Mouse (Mus musculus) forebrain, embryonic 16.5 days (tissue): ENCODE measurements around the gene Plcb1. TPM values are rescaled to one million over a fixed set of nuclear protein-coding genes. Genes with fewer than 3 reads are reported as not detected.
A peak's percentile ranks its signal among the peaks of the same experiment; 100 is the strongest.

Source experiments
- ATAC-seq: fragments of 200-750 bp; cut with Nextera tagmentation; 2 replicates; pipeline ENCODE4 v1.8.0; 2017; ENCODE audit warnings: mild to moderate bottlenecking, moderate library complexity
- H3K27ac ChIP-seq: fragments of 300-500 bp; sonication (generic); 2 replicates; pipeline ENCODE4 v1.5.1; 2014; ENCODE audit warnings: low read length, control low read depth
- H3K27me3 ChIP-seq: fragments of 300-500 bp; sonication (generic); replicated peaks from 2 replicates; pipeline ENCODE4 v1.6.1; 2014; ENCODE audit warnings: low read length; ENCODE audit not compliant: control insufficient read depth, insufficient read depth
- H3K36me3 ChIP-seq: fragments of 300-500 bp; sonication (generic); 2 replicates; pipeline ENCODE4 v1.6.1; 2014; ENCODE audit not compliant: control insufficient read depth, insufficient read depth
- H3K4me1 ChIP-seq: fragments of 300-500 bp; sonication (generic); replicated peaks from 2 replicates; pipeline ENCODE4 v1.6.1; 2014; ENCODE audit warnings: low read length; ENCODE audit not compliant: control insufficient read depth, insufficient read depth
- H3K4me2 ChIP-seq: fragments of 300-500 bp; sonication (generic); 2 replicates; pipeline ENCODE4 v1.6.1; 2014; ENCODE audit warnings: mild to moderate bottlenecking, low read length, control low read depth
- H3K4me3 ChIP-seq: fragments of 300-500 bp; sonication (generic); replicated peaks from 2 replicates; pipeline ENCODE4 v1.5.1; 2014; ENCODE audit warnings: mild to moderate bottlenecking, low read length, control low read depth
- H3K9ac ChIP-seq: fragments of 300-500 bp; sonication (generic); replicated peaks from 2 replicates; pipeline ENCODE4 v1.6.1; 2014; ENCODE audit warnings: low read depth, low read length, control low read depth
- H3K9me3 ChIP-seq: fragments of 300-500 bp; sonication (generic); 2 replicates; pipeline ENCODE4 v1.6.1; 2016; ENCODE audit warnings: low read length; ENCODE audit not compliant: control insufficient read depth
- WGBS: fragments of 180-500 bp; shearing (Covaris S2); extraction: QIAGEN DNeasy Blood & Tissue Kit; methylation state at CpG from one replicate; pipeline ENCODE4 v1.1.7; 2014; 5-methylcytosine and 5-hydroxymethylcytosine counted together
- polyA plus RNA-seq: library from polyadenylated mRNA; unstranded; fragments of >200 nt; fragmentation: Nextera tagmentation; extraction: Ambion mirVana; gene quantifications from 2 replicates; pipeline ENCODE4 v1.2.1, GENCODE M21; 2015

The Plcb1 gene
- polyA plus RNA-seq, 1 experiment from 2014 or later = 49.4 TPM

- no peak overlapping the region for H3K4me2 ChIP-seq
- H3K9ac ChIP-seq = no peak overlapping the region
- peaks cover 3% of the 10 kb centered on the region for H3K4me1 ChIP-seq
- no peaks in the 10 kb centered on the region for H3K27me3 ChIP-seq
- no peak overlapping the region for H3K27ac ChIP-seq
- WGBS = 80% methylated on average over 13 of the region's 13 CpGs
- H3K4me3 ChIP-seq = no peak overlapping the region
- no peak for ATAC-seq
- no peaks in the 10 kb centered on the region for H3K9me3 ChIP-seq
- no peaks in the 10 kb centered on the region for H3K36me3 ChIP-seq
Measured at GRCm38 (mm10) chr2:134851189-134852171, 65.6 kb downstream of the Plcb1 start.

- H3K9me3 ChIP-seq = no peaks in the 10 kb centered on the region
- no peak overlapping the region for H3K27ac ChIP-seq
- H3K4me1 ChIP-seq = peaks cover under 1% of the 10 kb centered on the region
- H3K4me2 ChIP-seq = no peak overlapping the region
- no peaks in the 10 kb centered on the region for H3K36me3 ChIP-seq
- ATAC-seq = no peak
- no peak overlapping the region for H3K9ac ChIP-seq
- H3K27me3 ChIP-seq = no peaks in the 10 kb centered on the region
- no peak overlapping the region for H3K4me3 ChIP-seq
Measured at GRCm38 (mm10) chr2:134856239-134856638, 70.4 kb downstream of the Plcb1 start.

- no peak overlapping the region for H3K27ac ChIP-seq
- no peak for ATAC-seq
- no peaks in the 10 kb centered on the region for H3K36me3 ChIP-seq
- no peaks in the 10 kb centered on the region for H3K9me3 ChIP-seq
- H3K9ac ChIP-seq = no peak overlapping the region
- H3K4me3 ChIP-seq = no peak overlapping the region
- H3K4me2 ChIP-seq = no peak overlapping the region
- WGBS = 30% methylated on average over 2 of the region's 2 CpGs
- H3K27me3 ChIP-seq = no peaks in the 10 kb centered on the region
- H3K4me1 ChIP-seq = no peaks in the 10 kb centered on the region; the same call in 1 of the 2 replicates
Measured at GRCm38 (mm10) chr2:134856691-134857090, 70.8 kb downstream of the Plcb1 start.

GRCm38 (mm10) chr2:134864985-134865645, 79.2 kb downstream of the Plcb1 start:
- no peaks in the 10 kb centered on the region for H3K27me3 ChIP-seq
- H3K36me3 ChIP-seq = no peaks in the 10 kb centered on the region
- no peak overlapping the region for H3K4me2 ChIP-seq
- no peak overlapping the region for H3K4me3 ChIP-seq
- WGBS = 69% methylated on average over 7 of the region's 7 CpGs
- no peak overlapping the region for H3K27ac ChIP-seq
- no peak overlapping the region for H3K9ac ChIP-seq
- H3K4me1 ChIP-seq = no peaks in the 10 kb centered on the region
- no peak for ATAC-seq
- no peaks in the 10 kb centered on the region for H3K9me3 ChIP-seq

- no peaks in the 10 kb centered on the region for H3K9me3 ChIP-seq
- WGBS = 90% methylated on average over 6 of the region's 6 CpGs
Measured at GRCm38 (mm10) chr2:134867381-134867780, 81.5 kb downstream of the Plcb1 start.

GRCm38 (mm10) chr2:134871692-134872489, 86.0 kb downstream of the Plcb1 start:
- no peak overlapping the region for H3K9ac ChIP-seq
- H3K4me2 ChIP-seq = no peak overlapping the region
- no peaks in the 10 kb centered on the region for H3K9me3 ChIP-seq
- no peak overlapping the region for H3K27ac ChIP-seq
- ATAC-seq = peak; percentile 84
- no peaks in the 10 kb centered on the region for H3K36me3 ChIP-seq
- H3K4me3 ChIP-seq = no peak overlapping the region
- WGBS = 58% methylated on average over 9 of the region's 9 CpGs
- H3K4me1 ChIP-seq = no peaks in the 10 kb centered on the region
- no peaks in the 10 kb centered on the region for H3K27me3 ChIP-seq

More at GRCm38 (mm10) chr2:134867381-134867780, 81.5 kb downstream of the Plcb1 start:
- no peak for ATAC-seq
- H3K36me3 ChIP-seq = no peaks in the 10 kb centered on the region
- no peak overlapping the region for H3K4me2 ChIP-seq
- no peaks in the 10 kb centered on the region for H3K4me1 ChIP-seq
- no peak overlapping the region for H3K27ac ChIP-seq
- no peak overlapping the region for H3K9ac ChIP-seq
- H3K27me3 ChIP-seq = no peaks in the 10 kb centered on the region
- no peak overlapping the region for H3K4me3 ChIP-seq

GRCm38 (mm10) chr2:134872490-134872781, 86.6 kb downstream of the Plcb1 start:
- H3K9ac ChIP-seq = no peak overlapping the region
- H3K36me3 ChIP-seq = no peaks in the 10 kb centered on the region
- no peaks in the 10 kb centered on the region for H3K27me3 ChIP-seq
- no peak overlapping the region for H3K4me2 ChIP-seq
- no peak for ATAC-seq
- H3K4me3 ChIP-seq = no peak overlapping the region
- H3K9me3 ChIP-seq = no peaks in the 10 kb centered on the region
- H3K27ac ChIP-seq = no peak overlapping the region
- H3K4me1 ChIP-seq = no peaks in the 10 kb centered on the region

- Histone ChIP-seq H3K27me3 (no peaks in the 10 kb centered on the region), H3K4me1 (no peaks in the 10 kb centered on the region), H3K36me3 (no peaks in the 10 kb centered on the region), H3K9me3 (no peaks in the 10 kb centered on the region), H3K4me2 (no peak overlapping the region), H3K4me3 (no peak overlapping the region), H3K27ac (no peak overlapping the region), H3K9ac (no peak overlapping the region)
- no peak for ATAC-seq
- 65% methylated on average over 4 of the region's 4 CpGs for WGBS
Measured at GRCm38 (mm10) chr2:134877148-134877547, 91.3 kb downstream of the Plcb1 start.

- Histone ChIP-seq H3K4me1 (no peaks in the 10 kb centered on the region), H3K4me3 (no peak overlapping the region), H3K27me3 (no peaks in the 10 kb centered on the region), H3K9ac (no peak overlapping the region), H3K9me3 (no peaks in the 10 kb centered on the region), H3K27ac (no peak overlapping the region), H3K36me3 (no peaks in the 10 kb centered on the region), H3K4me2 (no peak overlapping the region)
- WGBS = 87% methylated on average over 2 of the region's 2 CpGs
- no peak for ATAC-seq
Measured at GRCm38 (mm10) chr2:134891207-134891606, 105.3 kb downstream of the Plcb1 start.
